Mouse (Mus musculus): ENCODE results near the gene Card11.

Card11 gene

GRCm38 (mm10) chr5:140830314-140831063 is 169.9 kb downstream of the Card11 start, which contains the start of gene Gna12:
TSS of gene Gna12 (minus strand) at chr5:140830431.
- peak; percentile 99 for DNase-seq

- DNase-seq, result peak; percentile 79
Observed at GRCm38 (mm10) chr5:140829911-140830294, 170.5 kb downstream of the Card11 start.

GRCm38 (mm10) chr5:140829081-140829910 is 171.1 kb downstream of the Card11 start:
- DNase-seq, result peak; percentile 52

GRCm38 (mm10) chr5:140828363-140828762 is 172.0 kb downstream of the Card11 start:
- no peak for DNase-seq

- DNase-seq, result peak; percentile 53
Observed at GRCm38 (mm10) chr5:140827896-140828295, 172.5 kb downstream of the Card11 start.

GRCm38 (mm10) chr5:140827413-140827812 is 173.0 kb downstream of the Card11 start:
- no peak for DNase-seq

- DNase-seq, result peak; percentile 48
Observed at GRCm38 (mm10) chr5:140826796-140827195, 173.6 kb downstream of the Card11 start.

GRCm38 (mm10) chr5:140826118-140826517 is 174.3 kb downstream of the Card11 start:
- no peak for DNase-seq

GRCm38 (mm10) chr5:140824126-140824525 is 176.3 kb downstream of the Card11 start:
- DNase-seq, result no peak

GRCm38 (mm10) chr5:140823386-140823785 is 177.0 kb downstream of the Card11 start:
- no peak for DNase-seq
